In genomic region chr1:72955387-72955786, GRCm38 (mm10) we compare ENCODE assay signal across 22 mouse cellular contexts.
DNase-seq lines count a peak whose midpoint lies in the region; ATAC-seq and TF ChIP-seq lines count a peak whose summit lies in the region.
"Had no signal": no experiment of that assay in that cellular context is flagged by ENCODE, and none has a peak within 500 bp of the region (broad histone marks: within the 10 kb centered on the region; RNA-seq: fewer than 3 reads in every experiment).

No protein-coding gene starts in this region.

- H3K27ac ChIP-seq in heart, embryonic 13.5 days (replicated peaks) = peak overlapping the region; percentile 22; the same call in 1 of the 2 replicates
- 0 out of 2 replicates have a peak overlapping the region, but pooled peaks have one; percentile 5 for H3K27ac ChIP-seq in midbrain, embryonic 10.5 days (replicated peaks)
- H3K27ac ChIP-seq in midbrain, postnatal 0 days (ENCODE audit: low read depth, low read length) = no peak overlapping the region
- H3K27ac ChIP-seq in forebrain, embryonic 14.5 days (ENCODE audit: low read depth, low read length) = no peak overlapping the region
- H3K27ac ChIP-seq: embryonic facial prominence, embryonic 12.5 days; forebrain, embryonic 12.5 days; gastrocnemius, adult 2 months; heart, embryonic 15.5 days; hindbrain, embryonic 12.5 days had no signal

- DNase-seq in heart, adult 11 months = peak; percentile 86
- DNase-seq in heart, postnatal 36 days = no peak
- DNase-seq in heart, postnatal 14 days = no peak
- DNase-seq in midbrain, embryonic 10.5 days (ENCODE audit: low spot score) = no peak
- DNase-seq in midbrain, postnatal 0 days (ENCODE audit: low spot score) = no peak
- no peak for DNase-seq in forebrain, embryonic 14.5 days (ENCODE audit: low spot score)
- DNase-seq: adrenal gland, adult 2 months; adrenal gland, postnatal 25 days; cerebellum, adult 2 months; cerebellum, postnatal 10 days; gastrocnemius, adult 2 months; gastrocnemius, postnatal 25 days; heart, postnatal 4 days had no signal

- H3K9me3 ChIP-seq in heart, embryonic 13.5 days = no peaks in the 10 kb centered on the region
- no peaks in the 10 kb centered on the region for H3K9me3 ChIP-seq in midbrain, embryonic 10.5 days (replicated peaks)
- H3K9me3 ChIP-seq in midbrain, postnatal 0 days (ENCODE audit: low read length) = no peaks in the 10 kb centered on the region
- H3K9me3 ChIP-seq in forebrain, embryonic 14.5 days (replicated peaks; ENCODE audit: control insufficient read depth, low read length) = no peaks in the 10 kb centered on the region
- H3K9me3 ChIP-seq: embryonic facial prominence, embryonic 12.5 days; forebrain, embryonic 12.5 days; heart, embryonic 15.5 days; hindbrain, embryonic 12.5 days had no signal

- no peak overlapping the region for H3ac ChIP-seq in myocyte (ENCODE audit: control insufficient read depth, insufficient read length)

- no peak overlapping the region for H3K4me2 ChIP-seq in heart, embryonic 13.5 days
- no peak overlapping the region for H3K4me2 ChIP-seq in midbrain, postnatal 0 days (ENCODE audit: low read depth, low read length, poor library complexity, severe bottlenecking)
- H3K4me2 ChIP-seq in myocyte (ENCODE audit: low read depth) = peak overlapping the region; percentile 5
- H3K4me2 ChIP-seq in forebrain, embryonic 14.5 days (ENCODE audit: low read length) = no peak overlapping the region
- H3K4me2 ChIP-seq: embryonic facial prominence, embryonic 12.5 days; forebrain, embryonic 12.5 days; heart, embryonic 15.5 days; hindbrain, embryonic 12.5 days had no signal

- TF ChIP-seq POLR2A in myocyte (IDR thresholded peaks at IDR 0.05; ENCODE audit: insufficient read length, low read depth) = no peak

- intact Hi-C loops in heart, postnatal 36 days (cut with DNase I) = no loop called here
- intact Hi-C loops in heart, postnatal 14 days (cut with DNase I) = no loop called here

- H3K4me3 ChIP-seq in heart, embryonic 13.5 days = no peak overlapping the region
- no peak overlapping the region for H3K4me3 ChIP-seq in midbrain, embryonic 10.5 days
- H3K4me3 ChIP-seq in midbrain, postnatal 0 days (ENCODE audit: low read depth, low read length) = no peak overlapping the region
- no peak overlapping the region for H3K4me3 ChIP-seq in myocyte
- no peak overlapping the region for H3K4me3 ChIP-seq in forebrain, embryonic 14.5 days (ENCODE audit: low read depth, low read length)
- H3K4me3 ChIP-seq: embryonic facial prominence, embryonic 12.5 days; forebrain, embryonic 12.5 days; gastrocnemius, adult 2 months; heart, embryonic 15.5 days; hindbrain, embryonic 12.5 days had no signal

- H3K36me3 ChIP-seq in heart, embryonic 13.5 days = no peaks in the 10 kb centered on the region
- H3K36me3 ChIP-seq in midbrain, embryonic 10.5 days = no peaks in the 10 kb centered on the region
- no peaks in the 10 kb centered on the region for H3K36me3 ChIP-seq in midbrain, postnatal 0 days (ENCODE audit: insufficient read depth, low read length)
- H3K36me3 ChIP-seq in myocyte (ENCODE audit: control insufficient read depth, insufficient read depth) = no peaks in the 10 kb centered on the region
- H3K36me3 ChIP-seq in forebrain, embryonic 14.5 days (ENCODE audit: control insufficient read depth, insufficient read depth, low read length) = no peaks in the 10 kb centered on the region
- H3K36me3 ChIP-seq: embryonic facial prominence, embryonic 12.5 days; forebrain, embryonic 12.5 days; heart, embryonic 15.5 days; hindbrain, embryonic 12.5 days had no signal

- TF ChIP-seq CTCF in midbrain, postnatal 0 days (IDR thresholded peaks at IDR 0.05) = no peak

- no peaks in the 10 kb centered on the region for H3K79me2 ChIP-seq in myocyte (ENCODE audit: control insufficient read depth, insufficient read depth)

- ATAC-seq in heart, embryonic 13.5 days (ENCODE audit: extremely low read depth, insufficient number of reproducible peaks, low FRiP score, low TSS enrichment) = no peak
- ATAC-seq in midbrain, postnatal 0 days (ENCODE audit: low FRiP score) = no peak
- no peak for ATAC-seq in forebrain, embryonic 14.5 days
- ATAC-seq: hindbrain, embryonic 16.5 days; inflammation-experienced regulatory T-cells, adult 6 months; intestine, postnatal 0 days had no signal

- no peaks in the 10 kb centered on the region for H3K27me3 ChIP-seq in heart, embryonic 13.5 days (replicated peaks)
- H3K27me3 ChIP-seq in midbrain, embryonic 10.5 days (ENCODE audit: low read depth, poor library complexity, severe bottlenecking) = no peaks in the 10 kb centered on the region
- H3K27me3 ChIP-seq in midbrain, postnatal 0 days (ENCODE audit: insufficient read depth, low read length) = no peaks in the 10 kb centered on the region
- H3K27me3 ChIP-seq in myocyte (ENCODE audit: control insufficient read depth, insufficient read depth, insufficient read length) = no peaks in the 10 kb centered on the region
- H3K27me3 ChIP-seq in forebrain, embryonic 14.5 days (replicated peaks; ENCODE audit: control insufficient read depth, insufficient read depth, low read length) = no peaks in the 10 kb centered on the region
- H3K27me3 ChIP-seq: embryonic facial prominence, embryonic 12.5 days; forebrain, embryonic 12.5 days; heart, embryonic 15.5 days; hindbrain, embryonic 12.5 days had no signal

- H3K9ac ChIP-seq in heart, embryonic 13.5 days = no peak overlapping the region
- no peak overlapping the region for H3K9ac ChIP-seq in midbrain, postnatal 0 days (replicated peaks; ENCODE audit: low read length, poor library complexity, severe bottlenecking)
- no peak overlapping the region for H3K9ac ChIP-seq in forebrain, embryonic 14.5 days (ENCODE audit: low read length)
- H3K9ac ChIP-seq: embryonic facial prominence, embryonic 12.5 days; forebrain, embryonic 12.5 days; heart, embryonic 15.5 days; hindbrain, embryonic 12.5 days had no signal

- WGBS in heart, embryonic 13.5 days = 58% methylated on average over 2 of the region's 2 CpGs
- WGBS in midbrain, embryonic 10.5 days = 92% methylated on average over 2 of the region's 2 CpGs
- 87% methylated on average over 2 of the region's 2 CpGs for whole genome bisulfite sequencing in midbrain, postnatal 0 days
- 94% methylated on average over 2 of the region's 2 CpGs for WGBS in forebrain, embryonic 14.5 days

- peaks cover 34% of the 10 kb centered on the region for H3K4me1 ChIP-seq in heart, embryonic 13.5 days
- H3K4me1 ChIP-seq in midbrain, embryonic 10.5 days = peaks cover 5% of the 10 kb centered on the region
- no peaks in the 10 kb centered on the region for H3K4me1 ChIP-seq in midbrain, postnatal 0 days (ENCODE audit: insufficient read depth, low read length)
- H3K4me1 ChIP-seq in forebrain, embryonic 14.5 days (ENCODE audit: control insufficient read depth, insufficient read depth, low read length) = no peaks in the 10 kb centered on the region
- H3K4me1 ChIP-seq: hindbrain, embryonic 12.5 days had no signal

TF ChIP-seq in myocyte, 11 proteins besides CTCF, POLR2A, EP300 and RAD21:
- no peak for TF ChIP-seq USF1 (IDR thresholded peaks at IDR 0.05; ENCODE audit: low read depth)
- TF ChIP-seq POLR2AphosphoS2 (IDR thresholded peaks at IDR 0.05; ENCODE audit: insufficient read length, low read depth) = no peak
- no peak for TF ChIP-seq MAX (IDR thresholded peaks at IDR 0.05; ENCODE audit: low read depth)
- TF ChIP-seq TCF12 (IDR thresholded peaks at IDR 0.05; ENCODE audit: insufficient read depth, poor library complexity, severe bottlenecking) = no peak
- no peak for TF ChIP-seq REST (IDR thresholded peaks at IDR 0.05; ENCODE audit: insufficient read depth, insufficient read length)
- TF ChIP-seq MYOG (IDR thresholded peaks at IDR 0.05; ENCODE audit: control insufficient read depth in 1 of 3, insufficient read depth in 1 of 3, insufficient read length in 2 of 3, low read depth in 2 of 3) = no peak

Comparison
In these comparisons a context has a peak if more than half of its experiments do, and no peak if none do; other contexts are left out.
1. H3K27ac ChIP-seq: peak in heart, embryonic 13.5 days (single experiment) and midbrain, embryonic 10.5 days (single experiment); none in midbrain, postnatal 0 days (single experiment) and forebrain, embryonic 14.5 days (single experiment).